Mouse (Mus musculus): ENCODE measurements around the gene Zfp524. TPM values are rescaled to one million over a fixed set of nuclear protein-coding genes. Genes with fewer than 3 reads are reported as not detected.

Zfp524 gene
- total and polyA plus RNA-seq, 2 experiments, result 6.7 to 38.3 TPM

GRCm38 (mm10) chr7:5064886-5065285 is 50.7 kb downstream of the Zfp524 start:
- DNase-seq (ENCODE audit: extremely low read depth, low read depth, low spot score), result no peak
- Histone ChIP-seq H3K4me3 (ENCODE audit: insufficient read depth, low read depth, low read length) (no peak overlapping the region), H3K9ac (ENCODE audit: low read depth, low read length) (no peak overlapping the region), H3K27me3 (ENCODE audit: control insufficient read depth, insufficient read depth, low read length) (no peaks in the 10 kb centered on the region), H3K79me2 (ENCODE audit: control insufficient read depth, insufficient read depth, low read length) (peaks cover 50% of the 10 kb centered on the region), H3K4me1 (ENCODE audit: control insufficient read depth, insufficient read depth, low read length) (peaks cover 10% of the 10 kb centered on the region), H3K27ac (replicated peaks; ENCODE audit: insufficient read depth, low read depth, low read length) (no peak overlapping the region), H3K36me3 (ENCODE audit: control insufficient read depth, insufficient read depth, low read length) (peaks cover 19% of the 10 kb centered on the region)
- TF ChIP-seq CTCF (IDR thresholded peaks at IDR 0.05; ENCODE audit: low read depth, low read length), result no peak
- no peak for TF ChIP-seq POLR2A (IDR thresholded peaks at IDR 0.05; ENCODE audit: extremely low read depth, insufficient read depth, low read length)
- 79% methylated on average over 6 of the region's 6 CpGs for WGBS

Other genes with a start within 250 kb of the Zfp524 start
- gene Fam71e2, start 243.1 kb upstream of the Zfp524 start, total RNA-seq (2014; rRNA removed), result not detected in 2 replicates
- not detected in 2 replicates for gene Fam71e2, start 243.1 kb upstream of the Zfp524 start, polyA plus RNA-seq (2012; rRNA removed)
- not detected in 2 replicates for gene Il11, start 231.6 kb upstream of the Zfp524 start, total RNA-seq (2014; rRNA removed)
- gene Il11, start 231.6 kb upstream of the Zfp524 start, polyA plus RNA-seq (2012; rRNA removed), result 0.09 TPM in 1 of 2 replicates, not detected in the other
- not detected in 2 replicates for gene Tmem190, start 231.5 kb upstream of the Zfp524 start, total RNA-seq (2014; rRNA removed)
- gene Tmem190, start 231.5 kb upstream of the Zfp524 start, polyA plus RNA-seq (2012; rRNA removed), result not detected in 2 replicates
- gene Tmem238, start 224.8 kb upstream of the Zfp524 start, total RNA-seq (2014; rRNA removed), result 16.4 and 17.3 TPM in 2 replicates
- gene Tmem238, start 224.8 kb upstream of the Zfp524 start, polyA plus RNA-seq (2012; rRNA removed), result 73.2 and 92.1 TPM in 2 replicates
- gene Rpl28, start 221.5 kb upstream of the Zfp524 start, total RNA-seq (2014; rRNA removed), result 58.4 and 69.2 TPM in 2 replicates
- gene Rpl28, start 221.5 kb upstream of the Zfp524 start, polyA plus RNA-seq (2012; rRNA removed), result 211 and 226 TPM in 2 replicates
- 22.4 and 24.2 TPM in 2 replicates for gene Ube2s, start 201.8 kb upstream of the Zfp524 start, total RNA-seq (2014; rRNA removed)
- 45.9 and 74.3 TPM in 2 replicates for gene Ube2s, start 201.8 kb upstream of the Zfp524 start, polyA plus RNA-seq (2012; rRNA removed)
- gene Shisa7, start 169.7 kb upstream of the Zfp524 start, total RNA-seq (2014; rRNA removed), result under 0.01 TPM in 1 of 2 replicates, not detected in the other
- 0.02 and 0.12 TPM in 2 replicates for gene Shisa7, start 169.7 kb upstream of the Zfp524 start, polyA plus RNA-seq (2012; rRNA removed)
- 23.6 and 40.2 TPM in 2 replicates for gene Isoc2b, start 144.2 kb upstream of the Zfp524 start, total RNA-seq (2014; rRNA removed)
- 24.0 and 34.6 TPM in 2 replicates for gene Isoc2b, start 144.2 kb upstream of the Zfp524 start, polyA plus RNA-seq (2012; rRNA removed)
- gene Isoc2a, start 137.3 kb upstream of the Zfp524 start, total RNA-seq (2014; rRNA removed), result 54.3 and 63.5 TPM in 2 replicates
- gene Isoc2a, start 137.3 kb upstream of the Zfp524 start, polyA plus RNA-seq (2012; rRNA removed), result 103 and 110 TPM in 2 replicates
- gene Gm36210, start 107.9 kb upstream of the Zfp524 start, total RNA-seq (2014; rRNA removed), result not detected in 2 replicates
- 0.13 TPM in 1 of 2 replicates, not detected in the other for gene Gm36210, start 107.9 kb upstream of the Zfp524 start, polyA plus RNA-seq (2012; rRNA removed)
- 0.55 and 0.74 TPM in 2 replicates for gene Zfp628, start 99.2 kb upstream of the Zfp524 start, total RNA-seq (2014; rRNA removed)
- 6.2 and 8.3 TPM in 2 replicates for gene Zfp628, start 99.2 kb upstream of the Zfp524 start, polyA plus RNA-seq (2012; rRNA removed)
- gene Nat14, start 92.4 kb upstream of the Zfp524 start, total RNA-seq (2014; rRNA removed), result 0.20 and 0.28 TPM in 2 replicates
- 0.66 and 0.75 TPM in 2 replicates for gene Nat14, start 92.4 kb upstream of the Zfp524 start, polyA plus RNA-seq (2012; rRNA removed)
- gene Ssc5d, start 88.6 kb upstream of the Zfp524 start, total RNA-seq (2014; rRNA removed), result 0.07 and 0.18 TPM in 2 replicates
- 0.14 and 0.26 TPM in 2 replicates for gene Ssc5d, start 88.6 kb upstream of the Zfp524 start, polyA plus RNA-seq (2012; rRNA removed)
- not detected in 2 replicates for gene Sbk2, start 50.0 kb upstream of the Zfp524 start, total RNA-seq (2014; rRNA removed)
- 0.12 TPM in 1 of 2 replicates, not detected in the other for gene Sbk2, start 50.0 kb upstream of the Zfp524 start, polyA plus RNA-seq (2012; rRNA removed)
- gene Sbk3, start 43.2 kb upstream of the Zfp524 start, total RNA-seq (2014; rRNA removed), result not detected in 2 replicates
- gene Sbk3, start 43.2 kb upstream of the Zfp524 start, polyA plus RNA-seq (2012; rRNA removed), result not detected in 2 replicates
- gene Zfp579, start 18.3 kb upstream of the Zfp524 start, total RNA-seq (2014; rRNA removed), result 1.2 TPM in 2 replicates
- gene Zfp579, start 18.3 kb upstream of the Zfp524 start, polyA plus RNA-seq (2012; rRNA removed), result 10.8 and 13.0 TPM in 2 replicates
- gene Fiz1, start 282 bp downstream of the Zfp524 start, total RNA-seq (2014; rRNA removed), result 6.2 and 6.8 TPM in 2 replicates
- 18.0 and 19.3 TPM in 2 replicates for gene Fiz1, start 282 bp downstream of the Zfp524 start, polyA plus RNA-seq (2012; rRNA removed)
- 0.55 and 1.1 TPM in 2 replicates for gene Gm44973, start 1.1 kb downstream of the Zfp524 start, total RNA-seq (2014; rRNA removed)
- not detected in 2 replicates for gene Gm44973, start 1.1 kb downstream of the Zfp524 start, polyA plus RNA-seq (2012; rRNA removed)
- 4.1 and 4.3 TPM in 2 replicates for gene Zfp865, start 6.0 kb downstream of the Zfp524 start, total RNA-seq (2014; rRNA removed)
- 11.2 and 14.6 TPM in 2 replicates for gene Zfp865, start 6.0 kb downstream of the Zfp524 start, polyA plus RNA-seq (2012; rRNA removed)
- gene Ccdc106, start 6.1 kb downstream of the Zfp524 start, total RNA-seq (2014; rRNA removed), result 0.20 and 0.28 TPM in 2 replicates
- gene Ccdc106, start 6.1 kb downstream of the Zfp524 start, polyA plus RNA-seq (2012; rRNA removed), result 0.30 and 0.35 TPM in 2 replicates
- 0.28 TPM in 1 of 2 replicates, not detected in the other for gene 4632433K11Rik, start 19.7 kb downstream of the Zfp524 start, total RNA-seq (2014; rRNA removed)
- not detected in 2 replicates for gene 4632433K11Rik, start 19.7 kb downstream of the Zfp524 start, polyA plus RNA-seq (2012; rRNA removed)
- 2.4 and 2.8 TPM in 2 replicates for gene Zfp784, start 24.0 kb downstream of the Zfp524 start, total RNA-seq (2014; rRNA removed)
- gene Zfp784, start 24.0 kb downstream of the Zfp524 start, polyA plus RNA-seq (2012; rRNA removed), result 2.7 and 2.9 TPM in 2 replicates
- 0.18 and 0.20 TPM in 2 replicates for gene Zfp580, start 37.1 kb downstream of the Zfp524 start, total RNA-seq (2014; rRNA removed)
- gene Zfp580, start 37.1 kb downstream of the Zfp524 start, polyA plus RNA-seq (2012; rRNA removed), result 1.9 and 2.2 TPM in 2 replicates
- 30.4 and 35.2 TPM in 2 replicates for gene U2af2, start 47.7 kb downstream of the Zfp524 start, total RNA-seq (2014; rRNA removed)
- gene U2af2, start 47.7 kb downstream of the Zfp524 start, polyA plus RNA-seq (2012; rRNA removed), result 70.6 and 90.4 TPM in 2 replicates
- gene Epn1, start 65.8 kb downstream of the Zfp524 start, total RNA-seq (2014; rRNA removed), result 54.2 and 81.8 TPM in 2 replicates
- 203 and 212 TPM in 2 replicates for gene Epn1, start 65.8 kb downstream of the Zfp524 start, polyA plus RNA-seq (2012; rRNA removed)
- not detected in 2 replicates for gene Rfpl4, start 102.5 kb downstream of the Zfp524 start, total RNA-seq (2014; rRNA removed)
- not detected in 2 replicates for gene Rfpl4, start 102.5 kb downstream of the Zfp524 start, polyA plus RNA-seq (2012; rRNA removed)
- gene Rasl2-9, start 111.5 kb downstream of the Zfp524 start, total RNA-seq (2014; rRNA removed), result 1.7 and 2.7 TPM in 2 replicates
- 0.45 TPM in 2 replicates for gene Rasl2-9, start 111.5 kb downstream of the Zfp524 start, polyA plus RNA-seq (2012; rRNA removed)
- not detected in 2 replicates for gene Vmn1r55, start 135.3 kb downstream of the Zfp524 start, total RNA-seq (2014; rRNA removed)
- gene Vmn1r55, start 135.3 kb downstream of the Zfp524 start, polyA plus RNA-seq (2012; rRNA removed), result not detected in 2 replicates
- not detected in 2 replicates for gene Vmn1r56, start 182.3 kb downstream of the Zfp524 start, total RNA-seq (2014; rRNA removed)
- gene Vmn1r56, start 182.3 kb downstream of the Zfp524 start, polyA plus RNA-seq (2012; rRNA removed), result not detected in 2 replicates
- gene Vmn1r57, start 204.1 kb downstream of the Zfp524 start, total RNA-seq (2014; rRNA removed), result not detected in 2 replicates
- not detected in 2 replicates for gene Vmn1r57, start 204.1 kb downstream of the Zfp524 start, polyA plus RNA-seq (2012; rRNA removed)